Mouse (Mus musculus) heart, embryonic 14.5 days (tissue): ENCODE measurements around the gene Nkain4. TPM values are rescaled to one million over a fixed set of nuclear protein-coding genes. Genes with fewer than 3 reads are reported as not detected.
A peak's percentile ranks its signal among the peaks of the same experiment; 100 is the strongest.

Experiments used
- ATAC-seq: fragments of 200-750 bp; cut with Nextera tagmentation; 2 replicates; pipeline ENCODE4 v1.8.0; 2017; ENCODE audit warnings: low read depth, moderate TSS enrichment; ENCODE audit not compliant: insufficient number of reproducible peaks, insufficient read depth, low FRiP score
- H3K27ac ChIP-seq, 2 experiments: fragments of 200-500 bp in 1 of 2; fragments of 300-500 bp in 1 of 2; sonication (generic) in 1 of 2; replicated peaks in 1 of 2; 2 replicates each; pipeline ENCODE4 v1.5.1; 2012 to 2014; ENCODE audit warnings: low read depth in 2 of 2, low read length in 2 of 2, control low read depth in 1 of 2, mild to moderate bottlenecking in 1 of 2, mixed read lengths in 1 of 2; ENCODE audit not compliant: control insufficient read depth in 1 of 2, insufficient read depth in 1 of 2
- H3K27me3 ChIP-seq: fragments of 300-500 bp; sonication (generic); 2 replicates; pipeline ENCODE4 v1.6.1; 2014; ENCODE audit warnings: mild to moderate bottlenecking, low read length, control low read depth; ENCODE audit not compliant: control insufficient read depth, insufficient read depth
- H3K36me3 ChIP-seq: fragments of 300-500 bp; sonication (generic); 2 replicates; pipeline ENCODE4 v1.6.1; 2014; ENCODE audit warnings: mild to moderate bottlenecking, control low read depth, low read length, mixed read lengths; ENCODE audit not compliant: control insufficient read depth, insufficient read depth
- H3K4me1 ChIP-seq, 2 experiments: fragments of 200-500 bp in 1 of 2; fragments of 300-500 bp in 1 of 2; sonication (generic) in 1 of 2; 2 replicates each; pipeline ENCODE4 v1.6.1; 2012 to 2014; ENCODE audit warnings: low read length in 2 of 2, control low read depth in 1 of 2, mixed read lengths in 1 of 2; ENCODE audit not compliant: control insufficient read depth in 2 of 2, insufficient read depth in 2 of 2
- H3K4me2 ChIP-seq: fragments of 300-500 bp; sonication (generic); 2 replicates; pipeline ENCODE4 v1.6.1; 2014; ENCODE audit warnings: mild to moderate bottlenecking, low read length
- H3K4me3 ChIP-seq, 2 experiments: fragments of 200-500 bp in 1 of 2; fragments of 300-500 bp in 1 of 2; sonication (generic) in 1 of 2; 2 replicates each; pipeline ENCODE4 v1.5.1; 2012 to 2014; ENCODE audit warnings: low read length in 2 of 2, mild to moderate bottlenecking in 2 of 2, control low read depth in 1 of 2, low read depth in 1 of 2, moderate library complexity in 1 of 2; ENCODE audit not compliant: control insufficient read depth in 1 of 2, insufficient read depth in 1 of 2
- H3K9ac ChIP-seq: fragments of 300-500 bp; sonication (generic); 2 replicates; pipeline ENCODE4 v1.6.1; 2014; ENCODE audit warnings: mild to moderate bottlenecking, low read length
- H3K9me3 ChIP-seq: fragments of 300-500 bp; sonication (generic); 2 replicates; pipeline ENCODE4 v1.6.1; 2016; ENCODE audit warnings: low read length, control low read depth; ENCODE audit not compliant: control insufficient read depth
- WGBS: fragments of 180-500 bp; shearing (Covaris S2); extraction: QIAGEN DNeasy Blood & Tissue Kit; methylation state at CpG from one replicate; pipeline ENCODE4 v1.1.7; 2014; 5-methylcytosine and 5-hydroxymethylcytosine counted together
- polyA plus RNA-seq: library from polyadenylated mRNA; unstranded; fragments of >200 nt; fragmentation: Nextera tagmentation; extraction: Ambion mirVana; gene quantifications from 2 replicates; pipeline ENCODE4 v1.2.1, GENCODE M21; 2014

The Nkain4 gene
- polyA plus RNA-seq, 1 experiment from 2014 or later, result 57.4 TPM

- Histone ChIP-seq H3K9ac (no peak overlapping the region), H3K4me3 (no peak overlapping the region), H3K27ac (no peak overlapping the region), H3K4me2 (no peak overlapping the region), H3K27me3 (peaks cover 49% of the 10 kb centered on the region), H3K36me3 (no peaks in the 10 kb centered on the region), H3K9me3 (no peaks in the 10 kb centered on the region), H3K4me1 (peaks cover 5 to 18% of the 10 kb centered on the region in 2 experiments; a peak in 3 of 4 replicates)
- no peak for ATAC-seq
- 63% methylated on average over 6 of the region's 6 CpGs for WGBS
These were observed 56.6 kb downstream of the Nkain4 start for GRCm38 (mm10) chr2:180897857-180898256.

GRCm38 (mm10) chr2:180896819-180897625, 57.5 kb downstream of the Nkain4 start:
- Histone ChIP-seq H3K27me3 (peaks cover 58% of the 10 kb centered on the region), H3K4me1 (peaks cover 5 to 19% of the 10 kb centered on the region in 2 experiments; a peak in 3 of 4 replicates), H3K36me3 (no peaks in the 10 kb centered on the region), H3K27ac (no peak overlapping the region), H3K4me2 (no peak overlapping the region), H3K9me3 (no peaks in the 10 kb centered on the region), H3K4me3 (no peak overlapping the region), H3K9ac (no peak overlapping the region)
- no peak for ATAC-seq
- WGBS, result 71% methylated on average over 15 of the region's 15 CpGs

- Histone ChIP-seq H3K4me3 (no peak overlapping the region), H3K27ac (no peak overlapping the region), H3K36me3 (no peaks in the 10 kb centered on the region), H3K9ac (no peak overlapping the region), H3K4me1 (peaks cover 5 to 19% of the 10 kb centered on the region in 2 experiments; a peak in 3 of 4 replicates), H3K27me3 (peaks cover 68% of the 10 kb centered on the region), H3K4me2 (no peak overlapping the region), H3K9me3 (no peaks in the 10 kb centered on the region)
- ATAC-seq, result no peak
- WGBS, result 67% methylated on average over 11 of the region's 11 CpGs
These were observed 58.5 kb downstream of the Nkain4 start for GRCm38 (mm10) chr2:180895837-180896525.

GRCm38 (mm10) chr2:180895321-180895720, 59.2 kb downstream of the Nkain4 start:
- Histone ChIP-seq H3K4me3 (no peak overlapping the region), H3K36me3 (no peaks in the 10 kb centered on the region), H3K27me3 (peaks cover 75% of the 10 kb centered on the region), H3K4me2 (no peak overlapping the region), H3K9ac (no peak overlapping the region), H3K9me3 (no peaks in the 10 kb centered on the region), H3K27ac (no peak overlapping the region), H3K4me1 (peaks cover 5 to 19% of the 10 kb centered on the region in 2 experiments; a peak in 3 of 4 replicates)
- WGBS, result 74% methylated on average over 3 of the region's 3 CpGs
- no peak for ATAC-seq

GRCm38 (mm10) chr2:180894734-180895133, 59.8 kb downstream of the Nkain4 start:
- H3K9ac ChIP-seq, result no peak overlapping the region
- no peaks in the 10 kb centered on the region for H3K9me3 ChIP-seq
- H3K36me3 ChIP-seq, result no peaks in the 10 kb centered on the region
- H3K27me3 ChIP-seq, result peaks cover 81% of the 10 kb centered on the region
- 4% methylated on average over 13 of the region's 13 CpGs for whole genome bisulfite sequencing
- peak overlapping the region in 1 of 2 experiments; percentile 47; a peak in 1 of 4 replicates for H3K4me3 ChIP-seq
- ATAC-seq, result no peak
- no peak overlapping the region for H3K27ac ChIP-seq
- H3K4me2 ChIP-seq, result peak overlapping the region; percentile 85
- peaks cover 5 to 19% of the 10 kb centered on the region in 2 experiments; a peak in 3 of 4 replicates for H3K4me1 ChIP-seq

GRCm38 (mm10) chr2:180894029-180894623, 60.4 kb downstream of the Nkain4 start:
- WGBS, result under 1% methylated on average over 56 of the region's 57 CpGs
- H3K9ac ChIP-seq, result no peak overlapping the region
- peaks cover 87% of the 10 kb centered on the region for H3K27me3 ChIP-seq
- no peaks in the 10 kb centered on the region for H3K36me3 ChIP-seq
- no peaks in the 10 kb centered on the region for H3K9me3 ChIP-seq
- H3K4me2 ChIP-seq, result peak overlapping the region; percentile 85
- H3K4me1 ChIP-seq, result peaks cover 5 to 19% of the 10 kb centered on the region in 2 experiments; a peak in 3 of 4 replicates
- ATAC-seq, result no peak
- no peak overlapping the region for H3K27ac ChIP-seq
- peak overlapping the region; percentile 19 to 47 for H3K4me3 ChIP-seq

- under 1% methylated on average over 45 of the region's 50 CpGs for WGBS
- Histone ChIP-seq H3K9ac (no peak overlapping the region), H3K4me1 (peaks cover 5 to 19% of the 10 kb centered on the region in 2 experiments; a peak in 3 of 4 replicates), H3K27me3 (peaks cover 92% of the 10 kb centered on the region), H3K4me2 (peak overlapping the region; percentile 85), H3K36me3 (no peaks in the 10 kb centered on the region), H3K27ac (no peak overlapping the region), H3K9me3 (no peaks in the 10 kb centered on the region), H3K4me3 (peak overlapping the region; percentile 36 to 47)
- no peak for ATAC-seq
These were observed 60.9 kb downstream of the Nkain4 start for GRCm38 (mm10) chr2:180893537-180894028.
